Mouse (Mus musculus): ENCODE measurements around the gene Pip4k2a. TPM values are rescaled to one million over a fixed set of nuclear protein-coding genes. Genes with fewer than 3 reads are reported as not detected.

Gene Pip4k2a
- total and polyA plus RNA-seq, 3 experiments, result 6.6 to 52.9 (median 20.8) TPM

DNA sequence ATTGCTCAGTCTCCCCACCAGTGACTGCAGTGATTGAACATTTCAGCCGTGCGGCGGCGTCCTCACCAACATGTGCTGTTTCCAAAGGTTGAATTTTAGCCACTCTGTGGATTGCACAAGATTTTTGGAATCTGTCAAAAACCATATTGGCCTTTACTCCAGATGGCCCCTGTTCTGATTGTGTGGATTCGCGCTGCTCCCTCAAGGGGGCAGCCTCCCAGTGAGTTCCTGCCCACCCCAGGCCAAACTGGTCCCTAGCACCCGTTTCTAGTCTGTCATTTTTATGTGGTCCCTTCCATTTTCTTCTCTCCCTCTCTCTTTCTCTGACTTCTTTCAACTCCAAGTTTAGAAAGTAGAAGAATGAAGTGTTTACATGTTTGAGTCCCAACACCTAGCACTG is 178.4 kb downstream of the Pip4k2a start:
- Histone ChIP-seq H3K4me3 (replicated peaks in 1 of 3; ENCODE audit: low read depth in 2 of 3, low read length in 2 of 3, poor library complexity in 1 of 3) (no peak overlapping the region), H3K36me3 (replicated peaks in 1 of 2; ENCODE audit: control insufficient read depth in 1 of 2, insufficient read depth in 1 of 2, low read length in 1 of 2) (no peaks in the 10 kb centered on the region), H3K27ac (ENCODE audit: insufficient read depth, low read depth) (no peak overlapping the region), H3K79me2 (replicated peaks; ENCODE audit: control insufficient read depth, extremely low read depth, insufficient read depth, poor library complexity, severe bottlenecking) (no peaks in the 10 kb centered on the region), H3K4me2 (ENCODE audit: insufficient read depth, low read depth, poor library complexity, severe bottlenecking) (no peak overlapping the region), H3K27me3 (replicated peaks) (no peaks in the 10 kb centered on the region), H3K9me3 (replicated peaks; ENCODE audit: low read length) (no peaks in the 10 kb centered on the region), H3K4me1 (ENCODE audit: control insufficient read depth in 1 of 2, insufficient read depth in 2 of 2) (peaks cover 8 to 58% of the 10 kb centered on the region in 2 experiments), H3K9ac (ENCODE audit: insufficient read depth, low read depth) (no peak overlapping the region)
- TF ChIP-seq SMC3 (IDR thresholded peaks at IDR 0.05; ENCODE audit: low read depth, low read length), result peak; percentile 12
- peak; percentile 20 for TF ChIP-seq RAD21 (IDR thresholded peaks at IDR 0.05; ENCODE audit: low read depth, low read length)
- no peak for TF ChIP-seq JUN (IDR thresholded peaks at IDR 0.05; ENCODE audit: insufficient read depth, low read depth, low read length)
- TF ChIP-seq CTCF (conservative IDR thresholded peaks at IDR 0.05 in 1 of 2, IDR thresholded peaks at IDR 0.05 in 1 of 2; ENCODE audit: low read depth in 2 of 2, low read length in 2 of 2), result peak in 1 of 2 experiments; percentile 46; a peak in 2 of 4 replicates
- dilution Hi-C loops (cut with MboI; ENCODE audit: extremely low pct_ligation_motif_present, extremely low pct_unique_long_range_greater_than_20kb, low sequenced_read_pairs) (no loop called here), in situ Hi-C loops (cut with MboI; ENCODE audit: low pct_ligation_motif_present, low pct_unique_long_range_greater_than_20kb, low sequenced_read_pairs) (no loop called here)
- no peak for DNase-seq (ENCODE audit: extremely low read depth)

DNA sequence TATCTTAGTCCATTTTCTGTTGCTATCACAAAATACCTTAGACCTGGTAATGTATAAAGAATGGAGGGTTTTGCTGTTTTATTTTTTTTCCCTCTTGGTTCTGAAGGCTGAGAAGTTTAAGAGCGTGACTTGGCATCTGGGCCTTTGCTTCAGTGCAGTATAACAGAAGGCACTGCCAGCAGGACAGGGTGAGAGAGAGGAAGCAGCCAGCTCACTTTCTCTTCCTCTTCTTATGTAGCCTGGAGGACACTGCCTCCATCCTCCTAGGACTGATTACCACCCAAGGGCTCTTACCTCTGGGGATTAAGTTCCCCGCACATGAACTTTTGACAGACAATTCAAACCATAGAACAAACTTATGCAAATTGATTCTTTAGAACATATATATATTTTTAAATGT is 181.9 kb downstream of the Pip4k2a start:
- H3K79me2 ChIP-seq (replicated peaks; ENCODE audit: control insufficient read depth, extremely low read depth, insufficient read depth, poor library complexity, severe bottlenecking), result no peaks in the 10 kb centered on the region
- H3K4me2 ChIP-seq (ENCODE audit: insufficient read depth, low read depth, poor library complexity, severe bottlenecking), result no peak overlapping the region
- dilution Hi-C loops (cut with MboI; ENCODE audit: extremely low pct_ligation_motif_present, extremely low pct_unique_long_range_greater_than_20kb, low sequenced_read_pairs), result no loop called here
- no peaks in the 10 kb centered on the region for H3K27me3 ChIP-seq (replicated peaks)
- TF ChIP-seq ZKSCAN1 (IDR thresholded peaks at IDR 0.05; ENCODE audit: borderline replicate concordance, low read depth, low read length) (no peak), ELF1 (IDR thresholded peaks at IDR 0.05; ENCODE audit: low read depth, low read length) (no peak), IRF4 (IDR thresholded peaks at IDR 0.05; ENCODE audit: low read depth, low read length) (0 out of 2 replicates have a peak, but pooled peaks have one; percentile 37), EP300 (IDR thresholded peaks at IDR 0.05; ENCODE audit: low read length) (0 out of 2 replicates have a peak, but pooled peaks have one; percentile 18), USF1 (IDR thresholded peaks at IDR 0.05; ENCODE audit: low read depth, low read length) (no peak), GABPA (IDR thresholded peaks at IDR 0.05; ENCODE audit: insufficient replicate concordance, low read depth, low read length) (no peak), JUN (IDR thresholded peaks at IDR 0.05; ENCODE audit: insufficient read depth, low read depth, low read length) (no peak), MAZ (IDR thresholded peaks at IDR 0.05; ENCODE audit: low read depth, low read length) (no peak), POLR2AphosphoS2 (IDR thresholded peaks at IDR 0.05; ENCODE audit: low read depth, low read length) (no peak)
- in situ Hi-C loops (cut with MboI; ENCODE audit: low pct_ligation_motif_present, low pct_unique_long_range_greater_than_20kb, low sequenced_read_pairs), result no loop called here
- peaks cover 6 to 50% of the 10 kb centered on the region in 2 experiments for H3K4me1 ChIP-seq (ENCODE audit: control insufficient read depth in 1 of 2, insufficient read depth in 2 of 2)
- no peak overlapping the region for H3K9ac ChIP-seq (ENCODE audit: insufficient read depth, low read depth)
- no peak overlapping the region for H3K4me3 ChIP-seq (replicated peaks in 1 of 3; ENCODE audit: low read depth in 2 of 3, low read length in 2 of 3, poor library complexity in 1 of 3)
- H3K36me3 ChIP-seq (replicated peaks in 1 of 2; ENCODE audit: control insufficient read depth in 1 of 2, insufficient read depth in 1 of 2, low read length in 1 of 2), result no peaks in the 10 kb centered on the region
- DNase-seq (ENCODE audit: extremely low read depth), result peak; percentile 47
- H3K27ac ChIP-seq (ENCODE audit: insufficient read depth, low read depth), result no peak overlapping the region
- no peaks in the 10 kb centered on the region for H3K9me3 ChIP-seq (replicated peaks; ENCODE audit: low read length)

DNA sequence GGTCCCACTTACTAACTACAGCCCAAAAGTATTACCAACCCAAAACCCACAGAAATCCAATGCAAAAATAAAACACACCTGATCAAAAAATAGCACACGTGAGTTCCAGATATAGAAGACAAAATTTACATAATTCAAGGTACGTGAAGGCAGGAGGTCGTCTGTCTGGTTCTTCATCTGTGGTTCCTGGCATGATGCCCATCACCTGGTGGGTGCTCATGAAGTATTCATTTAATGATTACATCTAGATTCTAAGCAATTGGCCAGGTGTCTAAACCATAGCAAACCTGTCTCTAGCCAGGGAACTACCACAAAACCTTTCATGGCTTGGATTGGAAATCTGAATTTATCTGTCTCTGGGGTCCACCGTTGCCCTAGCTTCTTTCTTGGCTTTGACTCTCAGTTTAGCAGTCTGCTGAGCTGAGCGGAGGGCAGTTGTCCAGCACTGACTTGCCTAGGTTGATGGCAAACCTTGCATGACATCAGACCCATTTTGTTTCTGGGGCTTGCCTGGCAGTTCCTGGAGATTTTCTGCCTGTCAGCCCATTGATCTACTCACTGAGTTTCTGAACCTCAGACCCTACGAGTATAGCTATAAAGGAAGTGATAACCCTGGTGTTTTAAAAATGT is 182.5 kb downstream of the Pip4k2a start:
- no peak for DNase-seq (ENCODE audit: extremely low read depth)

More for the DNA sequence above, 182.5 kb downstream of the Pip4k2a start:
- Histone ChIP-seq H3K27me3 (replicated peaks) (no peaks in the 10 kb centered on the region), H3K27ac (ENCODE audit: insufficient read depth, low read depth) (no peak overlapping the region), H3K4me1 (ENCODE audit: control insufficient read depth in 1 of 2, insufficient read depth in 2 of 2) (peaks cover 6 to 49% of the 10 kb centered on the region in 2 experiments), H3K4me3 (replicated peaks in 1 of 3; ENCODE audit: low read depth in 2 of 3, low read length in 2 of 3, poor library complexity in 1 of 3) (no peak overlapping the region), H3K36me3 (replicated peaks in 1 of 2; ENCODE audit: control insufficient read depth in 1 of 2, insufficient read depth in 1 of 2, low read length in 1 of 2) (no peaks in the 10 kb centered on the region), H3K9me3 (replicated peaks; ENCODE audit: low read length) (no peaks in the 10 kb centered on the region), H3K9ac (ENCODE audit: insufficient read depth, low read depth) (no peak overlapping the region), H3K4me2 (ENCODE audit: insufficient read depth, low read depth, poor library complexity, severe bottlenecking) (no peak overlapping the region), H3K79me2 (replicated peaks; ENCODE audit: control insufficient read depth, extremely low read depth, insufficient read depth, poor library complexity, severe bottlenecking) (no peaks in the 10 kb centered on the region)
- in situ Hi-C loops (cut with MboI; ENCODE audit: low pct_ligation_motif_present, low pct_unique_long_range_greater_than_20kb, low sequenced_read_pairs), result no loop called here
- TF ChIP-seq MEF2A (IDR thresholded peaks at IDR 0.05; ENCODE audit: borderline replicate concordance, low read depth, low read length) (no peak), TCF12 (IDR thresholded peaks at IDR 0.05; ENCODE audit: low read depth, low read length) (no peak), SIN3A (IDR thresholded peaks at IDR 0.05; ENCODE audit: low read length) (no peak), CTCF (conservative IDR thresholded peaks at IDR 0.05 in 1 of 2, IDR thresholded peaks at IDR 0.05 in 1 of 2; ENCODE audit: low read depth in 2 of 2, low read length in 2 of 2) (no peak), ZNF384 (IDR thresholded peaks at IDR 0.05; ENCODE audit: low read depth, low read length) (no peak), CHD1 (IDR thresholded peaks at IDR 0.05; ENCODE audit: low read depth, low read length) (no peak)
- dilution Hi-C loops (cut with MboI; ENCODE audit: extremely low pct_ligation_motif_present, extremely low pct_unique_long_range_greater_than_20kb, low sequenced_read_pairs), result no loop called here

All from CH12.LX (cell line).